Mouse (Mus musculus) mesoderm, embryonic 11.5 days (tissue): Measurements from ENCODE around the gene E130208F15Rik.
A peak's percentile ranks its signal among the peaks of the same experiment; 100 is the strongest.

Source experiments
- DNase-seq: peaks from one replicate; pipeline ENCODE4 v3.0.0-alpha.2; 2012; ENCODE audit warnings: low read depth, low spot score

E130208F15Rik gene

DNA sequence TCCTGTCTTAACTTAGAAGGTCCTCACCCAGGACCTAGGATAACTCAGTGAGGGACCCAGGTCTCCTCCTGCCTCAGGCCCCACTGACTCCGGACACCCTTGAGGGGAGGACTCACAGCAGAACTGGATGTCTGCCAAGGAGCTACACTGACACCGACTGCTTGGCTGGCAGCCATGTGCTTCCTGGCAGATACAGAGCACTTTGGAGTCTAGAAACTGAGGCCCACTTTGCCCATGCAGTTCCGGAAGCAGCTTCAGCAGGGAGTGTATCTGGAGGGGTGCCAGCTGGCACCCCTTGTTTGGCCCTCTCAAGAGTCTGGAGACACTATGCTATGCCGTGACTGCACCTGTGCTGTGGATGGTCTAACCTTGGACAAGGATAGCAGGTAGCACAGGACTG, 11.9 kb downstream of the E130208F15Rik start:
- no peak for DNase-seq

DNA sequence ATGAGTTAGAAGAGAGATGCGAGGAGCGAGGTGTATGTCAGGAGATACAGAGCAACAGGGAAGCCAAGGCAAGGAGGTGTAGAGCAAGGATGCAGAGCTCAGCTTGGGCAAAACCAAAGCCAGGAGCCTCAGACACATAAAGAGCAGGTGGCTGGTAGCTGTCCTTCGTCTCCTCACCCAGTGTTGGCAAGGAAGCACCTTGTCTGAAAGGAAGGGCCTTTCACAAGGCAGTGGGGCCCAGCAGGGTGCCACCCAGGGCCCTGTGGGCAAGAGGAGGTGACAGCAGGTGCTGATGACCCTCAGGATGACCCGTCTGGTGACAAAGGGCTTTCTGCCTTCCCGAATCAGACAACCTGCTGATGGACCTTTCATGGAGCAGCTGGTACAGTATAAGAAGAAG, 13.0 kb downstream of the E130208F15Rik start:
- no peak for DNase-seq

DNA sequence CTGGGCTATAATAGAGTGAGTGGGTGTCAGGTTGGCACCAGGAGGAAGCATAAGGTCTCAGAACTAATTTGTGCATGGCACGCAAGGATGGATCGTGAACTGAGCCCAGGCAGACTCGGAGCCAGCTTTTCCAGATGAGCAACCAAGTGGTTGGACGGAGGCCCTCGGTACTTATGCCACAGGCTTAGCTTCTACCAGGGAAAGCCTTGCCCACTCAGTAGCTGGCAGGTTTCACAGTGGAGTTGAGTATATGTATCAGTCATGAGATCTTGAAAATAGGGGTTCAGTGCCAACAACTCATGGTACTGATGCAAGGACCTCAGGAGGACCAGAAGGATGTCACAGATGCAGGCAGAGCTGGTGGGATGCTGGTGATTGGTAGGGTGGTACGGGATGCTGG, 14.1 kb downstream of the E130208F15Rik start:
- DNase-seq: no peak

DNA sequence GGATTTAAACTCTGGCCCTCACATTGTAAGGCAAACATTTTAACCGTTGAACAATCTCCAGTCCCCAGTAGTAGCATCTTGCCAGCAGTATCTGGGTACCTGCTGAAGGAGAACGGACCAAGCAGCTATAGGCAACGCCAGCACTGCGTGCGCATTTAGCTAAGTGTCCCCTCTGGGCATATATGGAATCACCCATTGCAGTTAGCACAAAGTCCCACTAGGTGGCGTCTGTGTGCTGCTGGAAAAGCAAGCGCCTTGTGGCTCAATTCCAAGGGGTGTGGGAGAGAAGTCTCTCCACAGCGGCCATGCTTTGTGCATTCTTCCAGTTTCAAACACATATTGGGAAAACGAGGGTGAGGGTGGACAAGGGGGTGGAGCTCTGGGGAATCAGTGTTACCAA, 14.8 kb downstream of the E130208F15Rik start:
- DNase-seq: peak; percentile 92

DNA sequence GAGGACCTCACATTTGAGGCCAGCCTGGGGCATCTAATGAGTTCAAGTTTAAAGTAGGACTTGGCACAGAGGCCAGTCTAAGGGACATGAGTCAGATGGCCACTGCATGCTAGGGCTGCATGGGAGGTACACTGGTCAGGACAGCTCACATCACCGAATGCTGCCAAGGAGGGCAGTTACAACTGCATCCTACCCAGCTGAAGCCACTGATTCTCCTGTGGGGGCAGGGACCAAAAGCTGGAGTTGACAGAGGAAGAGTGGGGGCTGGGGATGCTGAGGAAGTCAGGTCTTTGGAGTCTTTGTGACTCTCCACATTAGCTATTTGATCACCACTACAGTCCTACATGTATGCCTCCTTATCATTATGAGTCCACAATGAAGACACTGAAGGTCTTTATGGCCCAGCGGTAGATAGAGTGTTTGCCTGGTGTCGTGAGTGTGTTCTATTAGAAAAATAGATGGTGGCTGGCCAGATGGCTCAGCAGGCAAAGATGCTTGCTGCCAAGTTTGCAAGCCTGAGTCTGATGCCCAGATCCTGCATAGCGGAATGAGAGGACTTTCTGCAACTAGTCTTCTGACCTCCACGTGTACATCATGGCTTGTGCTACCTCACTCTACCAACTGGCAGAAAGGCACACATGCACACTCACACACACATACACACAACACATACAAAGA, 18.0 kb downstream of the E130208F15Rik start:
- no peak for DNase-seq

DNA sequence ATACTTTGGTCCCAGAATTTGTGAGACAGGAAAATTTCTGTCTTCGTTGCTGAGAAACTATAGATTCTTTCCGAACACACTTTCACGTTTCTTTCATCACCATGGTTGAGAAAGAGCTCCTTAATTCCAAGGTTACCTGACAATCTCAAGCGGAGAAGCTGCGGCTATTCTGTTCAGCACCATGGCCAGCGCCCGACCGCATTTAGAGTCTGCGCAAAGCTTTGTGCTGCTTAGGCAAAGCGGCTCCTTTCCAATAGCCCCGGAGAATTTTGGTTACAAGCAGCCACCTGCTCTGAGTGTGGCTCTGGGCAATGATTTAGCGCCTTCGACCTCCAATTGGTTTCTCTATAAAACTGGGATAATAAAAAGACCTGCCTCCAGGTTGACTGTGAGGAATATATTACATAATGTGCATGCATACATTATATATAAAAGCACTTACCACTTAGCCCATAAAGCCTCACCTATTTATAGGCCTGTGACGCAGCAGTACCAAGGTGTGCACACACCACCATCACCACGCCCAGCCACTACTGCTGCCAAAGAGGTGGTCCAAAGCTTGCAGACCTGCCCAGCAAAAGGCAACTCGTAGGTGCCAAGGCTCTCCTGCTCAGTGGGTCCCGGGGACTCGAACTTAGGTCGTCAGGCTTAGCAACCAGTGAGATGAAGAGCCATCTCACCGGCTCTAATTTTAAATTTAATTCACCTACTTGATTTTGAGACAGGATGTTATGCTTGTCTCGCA, 25.3 kb downstream of the E130208F15Rik start:
- DNase-seq: peak; percentile 82

DNA sequence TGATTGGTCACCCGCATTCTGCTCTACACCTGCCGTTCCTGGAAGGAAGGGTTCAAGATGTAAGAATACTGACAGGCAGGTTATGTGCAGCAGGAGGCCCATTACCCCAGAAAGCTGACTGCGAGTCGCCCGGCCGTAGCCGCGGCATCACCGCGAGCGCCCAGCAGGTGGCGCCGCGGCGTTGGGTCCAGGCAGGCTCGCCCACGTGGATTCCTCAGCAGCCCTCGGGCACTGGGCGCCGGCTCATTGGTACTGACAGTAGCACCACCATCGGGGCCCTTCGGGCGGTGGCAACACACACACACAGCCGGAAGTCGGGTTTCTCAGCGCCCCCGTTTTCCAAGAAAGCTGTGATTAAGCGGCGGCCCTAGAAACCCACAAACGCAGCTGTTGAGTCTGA, 26.3 kb downstream of the E130208F15Rik start:
- DNase-seq: peak; percentile 83

DNA sequence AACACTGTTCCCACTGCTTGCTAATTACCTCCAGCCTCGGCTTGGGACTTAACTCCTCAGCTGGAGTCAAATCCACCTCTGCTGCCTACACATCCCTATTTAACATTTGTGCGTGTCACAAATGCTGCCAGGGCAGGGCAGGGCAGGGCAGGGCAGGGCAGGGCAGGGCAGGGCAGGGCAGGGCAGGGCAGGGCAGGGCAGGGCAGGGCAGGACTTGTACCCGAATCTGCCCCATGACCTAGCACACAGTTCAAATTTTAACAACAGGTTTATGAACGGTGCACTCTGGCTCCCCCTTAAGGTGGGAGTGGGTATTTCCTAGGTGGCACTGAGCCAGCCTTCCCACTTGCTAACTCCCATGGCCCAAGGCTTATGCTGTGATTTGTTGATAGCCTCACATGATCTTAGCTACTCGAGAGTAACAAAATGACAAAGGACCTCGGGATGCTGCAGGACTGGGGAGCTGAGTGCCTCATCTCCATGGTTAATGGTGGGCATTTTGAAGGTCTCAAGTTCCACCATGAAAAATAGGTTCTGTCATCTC, 31.8 kb downstream of the E130208F15Rik start:
- DNase-seq: peak; percentile 82

DNA sequence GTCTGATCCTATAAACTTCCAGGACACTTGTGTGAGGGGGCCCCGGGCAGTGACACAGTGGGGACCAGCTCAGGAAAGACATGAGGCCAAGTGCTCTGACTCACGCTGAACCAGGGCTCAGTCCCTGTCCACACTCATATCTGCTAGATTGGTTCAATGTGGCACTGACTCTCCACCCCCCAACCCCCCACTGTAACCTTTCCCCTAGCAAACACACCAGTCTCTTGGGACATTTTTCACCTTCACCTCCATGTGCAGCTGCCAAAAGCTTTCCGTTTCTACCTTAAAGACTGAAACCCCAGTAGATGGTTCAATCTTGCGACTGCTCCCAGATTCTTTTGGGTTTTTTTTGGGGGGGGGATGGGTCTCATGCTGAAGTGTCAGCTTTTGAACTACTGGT, 32.5 kb downstream of the E130208F15Rik start:
- DNase-seq: no peak

DNA sequence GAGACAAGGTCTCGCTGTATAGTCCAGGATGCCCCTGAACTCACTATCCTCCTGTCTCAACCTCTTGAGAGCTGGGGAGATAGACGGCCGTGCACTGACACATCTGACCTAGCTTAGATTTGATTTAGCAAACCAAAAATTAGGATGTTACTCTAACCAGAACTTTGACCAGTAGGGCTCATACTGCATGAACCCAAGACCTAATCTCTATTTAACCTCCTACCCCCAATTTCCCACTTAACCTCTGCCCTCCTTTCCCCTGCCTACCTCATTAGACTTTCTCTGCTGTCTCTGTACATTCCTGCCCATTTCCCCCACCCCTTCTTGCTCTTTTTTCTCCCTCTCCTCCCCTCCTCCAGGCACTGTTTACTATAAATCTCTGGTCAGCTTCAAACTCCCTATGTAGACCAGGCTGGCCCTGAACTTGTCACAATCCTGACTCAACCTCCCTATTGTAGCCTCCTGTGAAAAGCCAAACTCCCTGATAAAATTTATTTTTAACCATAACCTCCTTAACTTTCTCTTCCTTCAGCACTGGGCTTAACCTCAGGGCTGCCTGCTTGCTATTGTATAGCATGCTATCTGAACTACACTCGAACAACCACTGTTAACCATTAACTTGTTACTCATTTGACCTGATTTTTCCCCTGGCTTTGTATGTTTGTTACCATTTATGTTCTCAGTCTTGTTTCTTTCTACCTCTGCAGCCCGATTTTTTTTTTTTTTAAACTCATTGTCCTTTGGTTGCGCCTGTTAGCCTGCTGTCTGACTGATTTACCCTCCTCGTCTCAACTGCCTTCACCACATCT, 37.0 kb downstream of the E130208F15Rik start:
- no peak for DNase-seq

DNA sequence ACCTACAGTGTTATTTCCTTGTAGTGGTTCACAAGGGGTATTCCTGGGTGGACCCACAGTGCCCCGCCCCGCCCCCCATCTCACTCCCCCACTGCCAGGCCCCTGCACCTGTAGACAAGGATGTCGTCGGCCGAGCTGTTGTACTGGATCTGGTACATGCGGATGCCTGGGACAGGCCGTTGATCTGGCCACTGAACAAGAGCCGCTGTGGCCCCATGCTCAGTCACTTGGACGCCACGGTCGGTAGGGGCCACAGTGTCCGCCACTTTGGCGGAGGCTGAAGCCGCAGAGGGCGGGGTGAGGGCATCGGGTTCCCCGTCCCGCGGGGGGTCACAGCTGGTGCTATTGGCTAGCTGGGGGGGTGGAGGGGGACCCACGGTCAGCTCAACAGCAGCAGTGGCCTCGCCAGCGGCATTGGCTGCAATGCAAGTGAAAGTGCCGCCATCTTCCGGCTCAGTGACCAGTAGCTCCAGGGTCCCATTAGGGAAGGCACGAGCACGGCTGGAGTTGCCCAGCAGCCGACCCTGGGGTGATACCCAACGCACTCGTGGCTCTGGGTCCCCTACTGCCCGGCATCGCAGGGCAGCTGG, 37.8 kb downstream of the E130208F15Rik start:
- DNase-seq: no peak

DNA sequence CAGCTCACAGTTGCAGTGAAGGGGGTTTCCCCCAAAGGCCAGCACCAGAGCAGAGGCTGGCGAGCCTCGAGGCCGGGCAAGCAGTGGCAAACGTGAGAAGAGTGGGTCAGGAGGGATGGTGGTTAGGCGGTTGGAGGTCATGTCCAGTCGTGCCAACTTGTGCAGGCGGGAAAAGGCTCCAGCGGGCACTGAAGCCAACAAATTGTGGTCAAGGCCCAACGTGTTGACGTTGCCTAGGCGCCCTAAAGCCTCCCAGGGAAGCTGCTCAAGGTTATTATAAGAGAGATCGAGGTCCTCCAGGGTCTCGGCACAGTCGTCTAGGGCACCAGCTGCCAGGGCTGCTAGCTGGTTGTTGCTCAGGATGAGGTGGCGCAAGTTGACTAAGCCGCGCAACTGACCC, 38.5 kb downstream of the E130208F15Rik start:
- DNase-seq: no peak

DNA sequence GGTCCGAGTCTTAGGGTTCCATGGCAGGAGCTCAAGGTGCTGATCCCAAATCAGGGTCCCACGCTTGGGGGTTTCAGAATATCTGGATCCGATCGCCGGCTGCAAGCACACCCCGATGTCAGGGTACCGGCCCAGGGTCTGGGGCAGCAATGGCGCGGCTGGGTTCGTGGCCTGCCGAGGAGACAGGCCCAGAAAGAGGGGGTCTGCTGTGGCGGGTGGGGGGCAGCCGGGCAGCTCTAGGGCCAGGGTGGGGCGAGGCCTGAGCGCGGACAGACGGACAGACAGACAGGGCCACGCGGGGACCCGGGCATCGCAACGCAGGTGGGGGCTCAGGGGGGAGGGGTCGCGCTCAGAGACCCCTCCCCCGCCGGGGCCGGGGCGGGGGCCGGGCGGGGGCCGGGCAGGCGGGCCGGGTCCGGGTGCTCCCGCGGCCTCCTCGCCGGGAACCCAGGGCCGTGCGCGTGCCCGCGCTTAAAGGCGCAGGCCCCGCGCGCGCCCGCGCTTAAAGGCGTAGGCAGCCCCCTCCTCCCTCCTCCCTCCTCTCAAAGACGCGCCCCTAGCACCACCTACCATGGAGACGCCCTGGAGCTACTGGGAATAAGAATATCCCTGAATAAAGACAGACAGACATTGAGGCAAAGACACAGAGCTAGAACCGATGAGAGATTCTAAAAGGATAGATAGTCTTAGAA, 41.3 kb downstream of the E130208F15Rik start, which contains the start of gene Lrfn3:
TSS of gene Lrfn3 (minus strand) at position 121 of the 692 bp plus-strand sequence.
- DNase-seq: peak; percentile 88

DNA sequence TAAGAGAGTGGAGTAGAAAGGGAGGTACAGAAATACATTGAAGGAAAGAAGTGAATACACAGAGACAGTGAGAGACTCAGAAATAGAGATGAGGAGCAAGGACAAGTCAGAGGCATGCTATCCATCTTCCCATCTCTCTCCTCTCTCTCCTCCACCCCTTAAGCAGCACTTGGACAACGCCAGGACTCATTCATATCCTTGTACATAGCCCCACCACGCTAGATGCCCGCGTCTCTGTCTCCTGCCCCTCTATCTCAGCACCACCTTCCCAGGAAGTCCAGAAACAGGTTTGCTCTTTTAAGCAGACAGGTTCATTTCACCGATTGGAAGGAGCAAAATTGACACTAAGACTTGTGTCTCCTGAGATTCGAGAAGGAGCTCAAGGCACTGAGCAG, 41.8 kb downstream of the E130208F15Rik start:
- no peak for DNase-seq

DNA sequence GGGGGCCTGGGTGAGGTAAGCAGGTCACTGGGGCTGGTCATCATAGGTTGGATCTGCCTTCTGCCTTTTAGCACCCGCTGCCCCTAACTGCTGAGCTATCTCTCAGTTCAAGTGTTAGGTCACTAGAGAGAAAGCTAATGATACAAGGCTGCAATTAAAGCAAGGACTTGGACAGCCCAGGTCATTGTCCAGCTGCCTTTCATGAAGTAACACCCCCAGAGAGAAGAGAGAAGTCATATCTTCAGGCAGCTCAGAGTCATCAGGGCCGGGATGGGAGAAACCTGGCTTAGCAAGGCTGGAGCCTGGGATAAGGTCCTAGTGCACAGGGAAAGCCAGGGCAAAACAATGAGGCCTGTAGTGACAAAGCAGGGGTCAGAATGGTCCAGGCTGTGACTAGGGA, 45.9 kb downstream of the E130208F15Rik start:
- DNase-seq: no peak
